Mouse (Mus musculus) small intestine, adult 2 months (tissue): ENCODE results near the gene Tomm40l.

Experiments
- CTCF ChIP-seq: fragments of 200-500 bp; IDR thresholded peaks from 2 replicates; pipeline ENCODE4 v1.5.1; 2012; ENCODE audit warnings: low read depth, mild to moderate bottlenecking, control low read depth, inconsistent platforms, low read length, moderate library complexity, mixed read lengths; ENCODE audit not compliant: insufficient replicate concordance, insufficient read length; ENCODE audit errors: extremely low read depth
- POLR2A ChIP-seq: fragments of 200-500 bp; IDR thresholded peaks from 2 replicates; pipeline ENCODE4 v1.6.1; 2012; ENCODE audit warnings: low read depth, mild to moderate bottlenecking, control low read depth, inconsistent platforms, low read length, moderate library complexity

DNA sequence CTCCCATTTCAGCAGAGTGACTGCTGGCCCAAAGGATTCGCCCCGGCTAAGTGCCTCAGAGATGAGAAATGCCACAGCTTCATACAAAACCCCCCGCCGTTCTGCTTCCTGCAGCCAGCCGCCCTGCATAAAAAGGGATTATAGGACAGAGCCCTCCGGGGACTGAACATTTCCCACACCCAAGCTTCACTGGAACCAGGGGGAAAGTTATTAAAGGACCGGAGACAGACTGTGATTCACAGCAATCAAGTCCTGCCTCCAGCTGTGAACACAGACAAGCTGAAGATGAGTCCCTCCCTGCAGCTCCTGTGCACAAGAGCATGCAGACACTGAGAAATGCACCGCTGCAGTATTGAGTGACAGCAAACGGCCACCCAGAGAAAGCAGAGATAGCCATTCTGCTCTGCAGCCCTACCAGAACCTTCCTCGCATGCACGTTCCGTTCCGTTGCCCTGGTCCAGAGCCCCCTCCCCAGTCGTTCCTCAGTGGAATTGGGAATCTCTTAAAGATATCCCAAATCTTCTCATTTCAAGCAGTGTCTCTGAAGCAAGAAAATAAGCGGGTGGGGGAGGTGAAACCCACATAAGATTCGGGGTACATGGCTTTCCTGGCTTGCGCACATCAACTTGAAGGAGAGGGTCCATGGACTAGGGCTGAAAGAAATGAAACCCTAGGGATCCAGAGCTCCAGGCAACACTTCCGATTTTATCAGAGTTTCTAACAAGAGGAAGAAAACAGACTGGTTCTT is 29.0 kb downstream of the Tomm40l start:
- no peak for TF ChIP-seq CTCF
- TF ChIP-seq POLR2A, result no peak
